Mouse (Mus musculus) embryo, embryonic 10.5 days (tissue): ENCODE results near the gene Bhlhe40.

Experiments used
- DNase-seq: peaks from one replicate; pipeline ENCODE4 v3.0.0-alpha.2; 2015; ENCODE audit warnings: low spot score

The Bhlhe40 gene

DNA sequence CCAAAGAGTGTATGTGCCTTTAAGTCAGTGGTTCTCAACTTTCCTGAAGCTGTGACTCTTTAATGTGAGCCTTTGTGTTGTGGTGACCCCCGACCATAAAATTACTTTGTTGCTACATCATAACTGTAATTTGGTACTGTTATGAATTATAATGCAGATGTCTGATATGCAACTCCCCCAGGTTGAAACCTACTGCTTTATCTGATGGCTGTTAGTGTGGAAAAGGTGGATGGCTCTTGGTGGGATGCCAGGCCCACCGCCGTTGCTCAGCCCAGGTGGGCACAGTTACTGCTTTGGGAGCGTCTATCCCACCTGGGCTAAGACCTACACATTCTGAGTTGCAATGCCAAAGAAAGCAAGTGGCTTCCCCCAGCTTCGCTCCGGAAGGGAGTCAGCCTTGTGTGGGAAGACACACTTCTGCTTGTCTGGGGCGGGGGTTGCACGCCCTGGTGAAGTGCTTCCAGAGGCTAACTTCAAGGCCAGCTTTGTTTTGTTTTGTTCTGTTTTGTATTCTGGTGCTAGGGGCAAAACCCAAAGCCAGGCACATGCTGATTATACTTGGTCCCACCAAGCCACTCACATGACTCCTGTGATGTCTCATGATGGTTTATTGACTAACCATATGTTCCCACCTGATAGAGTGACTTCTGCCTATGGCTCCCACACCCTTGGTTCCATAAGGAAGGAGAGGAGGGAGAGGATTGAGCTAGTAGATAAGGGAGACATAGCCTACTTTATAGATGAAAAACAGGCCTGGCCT, 34.7 kb downstream of the Bhlhe40 start:
- DNase-seq: no peak

DNA sequence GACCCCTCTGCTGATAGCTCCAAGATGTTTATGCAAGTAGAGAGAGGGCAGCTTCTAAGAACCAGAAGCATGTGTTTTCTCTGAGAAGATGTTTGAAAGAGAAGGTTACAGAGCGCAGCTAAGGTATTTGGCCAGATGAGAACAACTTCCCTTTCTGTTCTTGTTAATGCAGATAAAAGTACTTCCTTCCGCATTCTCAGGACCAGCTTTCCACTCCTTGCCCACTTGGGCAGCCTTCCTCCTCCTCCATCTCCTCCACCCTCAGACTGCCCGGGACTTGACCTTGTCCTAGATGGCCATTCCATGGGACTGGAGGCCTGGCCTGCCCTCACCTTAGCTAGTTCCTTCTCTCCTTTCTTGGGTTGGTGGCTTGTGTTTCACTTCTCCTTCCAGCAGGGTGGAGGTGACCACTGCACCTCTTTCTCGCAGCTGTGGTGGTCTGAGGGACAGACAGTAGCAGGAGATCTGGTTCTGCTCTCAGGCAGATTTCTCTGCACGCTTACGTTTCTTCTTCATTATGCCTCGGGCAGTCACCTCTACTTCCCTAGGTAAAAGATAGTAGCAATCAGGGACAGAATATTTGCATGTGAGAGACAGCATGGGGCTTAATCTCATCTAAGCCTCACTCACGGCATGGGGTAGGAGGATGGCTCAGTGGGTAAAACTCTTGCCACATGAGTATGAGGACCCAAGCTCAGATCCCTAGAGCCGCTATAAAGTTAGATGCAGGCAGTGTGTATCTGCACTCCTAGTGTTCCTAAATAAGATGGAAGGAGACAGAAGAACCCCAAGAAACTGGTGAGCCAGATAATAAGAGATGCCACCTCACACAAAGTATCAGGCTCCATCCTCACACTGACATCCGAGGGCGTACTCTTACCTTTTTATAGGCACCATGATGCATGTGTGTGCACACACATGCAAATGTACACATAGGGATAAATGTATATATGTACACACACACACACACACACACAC, 35.7 kb downstream of the Bhlhe40 start:
- no peak for DNase-seq

DNA sequence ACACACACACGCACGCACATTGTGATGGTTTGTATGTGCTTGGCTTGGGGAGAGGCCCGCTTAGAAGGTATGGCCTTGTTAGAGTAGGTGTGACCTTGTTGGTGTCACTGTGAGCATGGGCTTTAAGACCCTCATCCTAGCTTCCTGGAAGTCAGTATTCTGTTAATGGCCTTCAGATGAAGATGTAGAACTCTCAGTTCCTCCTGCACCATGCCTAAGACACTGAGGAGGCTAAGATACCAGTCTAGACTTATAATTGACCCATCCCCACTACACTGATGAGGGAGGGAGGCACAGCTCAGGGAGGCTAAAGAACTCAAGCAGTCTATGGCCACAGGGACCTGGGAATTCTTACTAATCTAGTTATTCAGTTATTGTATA, 36.4 kb downstream of the Bhlhe40 start:
- no peak for DNase-seq

DNA sequence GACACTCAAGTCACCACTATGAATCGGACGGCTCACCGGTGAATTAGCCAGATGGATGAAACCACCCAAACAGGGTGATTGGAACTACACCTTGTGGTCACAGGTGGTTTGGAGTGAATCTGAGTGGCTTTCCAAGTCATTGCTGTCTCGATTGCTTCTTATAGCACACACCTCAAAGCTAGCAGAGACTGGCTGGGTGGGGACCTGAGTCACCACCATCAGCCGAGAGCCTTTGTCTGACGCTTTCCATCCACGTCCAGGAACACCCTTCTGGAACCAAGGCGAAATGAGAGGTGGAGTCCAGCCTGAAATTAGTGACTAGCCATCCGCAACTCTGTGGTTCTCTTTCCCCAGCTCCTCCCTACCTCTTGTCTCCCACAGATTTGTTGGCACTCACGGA, 36.9 kb downstream of the Bhlhe40 start:
- no peak for DNase-seq

DNA sequence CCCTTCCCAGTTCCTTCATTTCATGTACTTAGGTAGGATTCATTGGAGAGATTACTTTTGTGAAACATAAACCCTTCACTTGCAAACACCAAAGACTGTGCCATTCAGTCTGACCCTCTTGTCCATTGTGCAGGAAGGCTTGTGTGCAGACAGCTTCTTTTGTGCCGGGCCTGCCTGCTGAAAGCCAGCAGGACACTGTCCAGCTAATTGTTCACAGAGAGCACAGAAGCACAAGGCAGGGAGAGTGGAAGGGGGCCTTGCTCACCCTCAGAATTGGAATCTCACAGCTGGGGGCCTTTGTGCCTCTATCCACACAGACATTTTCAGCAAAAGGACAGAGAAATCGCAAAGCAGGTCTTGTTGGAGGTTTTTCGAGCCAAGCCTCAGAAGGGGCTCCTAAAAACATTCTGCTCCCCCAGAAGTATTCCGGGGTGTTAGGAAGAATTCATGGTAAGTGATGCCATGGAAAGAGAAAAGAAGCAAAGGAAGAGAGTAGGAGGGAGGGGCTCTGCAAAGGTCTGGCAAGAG, 38.0 kb downstream of the Bhlhe40 start:
- DNase-seq: peak; percentile 66

DNA sequence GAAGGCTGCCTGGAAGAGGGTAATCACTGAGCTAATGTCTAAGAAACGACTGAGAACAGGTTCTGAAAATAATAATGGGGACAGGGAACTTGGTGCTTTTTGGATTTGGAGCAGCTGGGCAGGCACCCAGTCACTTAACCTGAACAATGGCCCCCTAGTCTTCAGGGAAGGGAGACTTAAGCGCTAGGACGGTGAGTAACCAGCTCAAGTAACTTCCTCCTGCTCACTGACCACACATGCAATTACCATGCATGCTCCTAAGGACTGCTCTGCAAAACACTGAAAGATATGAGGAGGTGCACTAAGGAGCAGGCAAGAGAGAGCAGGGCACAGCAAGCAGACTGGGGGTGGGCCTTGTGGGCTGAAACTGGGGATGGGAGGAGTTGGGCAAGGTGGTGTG, 39.2 kb downstream of the Bhlhe40 start:
- no peak for DNase-seq

DNA sequence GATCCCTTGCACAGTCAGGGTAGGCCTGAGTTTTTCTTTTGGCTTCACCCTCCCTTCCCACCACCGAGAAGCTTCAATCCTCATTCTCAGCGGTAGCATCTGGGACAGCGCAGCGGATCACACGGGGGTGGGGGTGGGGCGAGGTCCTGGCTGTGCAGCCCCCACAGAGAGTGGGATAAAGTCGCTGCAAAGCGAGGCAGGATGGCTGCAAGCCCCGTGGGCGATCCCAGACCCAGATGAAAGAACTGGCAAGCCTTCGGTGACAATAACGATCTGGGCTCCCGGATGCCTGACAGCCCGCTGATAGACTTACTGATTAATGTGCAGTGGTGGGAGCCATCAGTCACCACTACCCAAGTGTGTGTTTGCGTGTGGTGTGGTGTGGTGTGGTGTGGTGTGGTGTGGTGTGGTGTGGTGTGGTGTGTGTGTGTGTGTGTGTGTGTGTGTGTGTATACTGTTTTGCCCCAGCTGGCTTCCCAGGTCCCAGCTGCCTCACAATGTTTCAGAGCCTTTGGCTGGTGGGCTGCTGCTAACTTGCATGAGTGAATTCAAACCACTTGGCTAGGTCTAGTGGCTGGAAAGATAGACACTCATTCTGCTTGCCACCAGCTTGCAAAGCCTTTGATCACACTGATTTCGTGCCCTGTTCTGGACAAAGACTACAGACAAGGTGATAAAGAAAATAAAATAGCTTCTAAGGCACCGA, 40.4 kb downstream of the Bhlhe40 start:
- DNase-seq: peak; percentile 24

DNA sequence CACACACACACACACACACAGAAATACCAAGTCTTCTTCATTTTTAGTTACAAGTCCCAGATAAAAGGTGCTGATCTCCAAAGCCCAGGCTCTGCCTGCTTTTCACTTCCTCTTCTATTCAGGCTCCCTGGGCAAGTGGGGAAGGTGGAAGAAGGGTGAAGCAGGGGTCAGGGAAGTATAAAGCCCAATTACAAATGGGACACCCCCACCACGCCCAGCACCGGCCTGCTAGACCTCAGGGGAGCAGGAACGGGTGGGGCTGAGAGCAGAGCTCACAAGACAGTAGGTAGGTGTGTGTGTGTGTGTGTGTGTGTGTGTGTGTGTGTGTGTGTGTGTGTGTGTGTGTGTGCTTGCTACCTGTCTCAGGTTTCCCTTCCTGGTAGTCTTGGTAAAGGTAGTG, 42.2 kb downstream of the Bhlhe40 start:
- DNase-seq: no peak

DNA sequence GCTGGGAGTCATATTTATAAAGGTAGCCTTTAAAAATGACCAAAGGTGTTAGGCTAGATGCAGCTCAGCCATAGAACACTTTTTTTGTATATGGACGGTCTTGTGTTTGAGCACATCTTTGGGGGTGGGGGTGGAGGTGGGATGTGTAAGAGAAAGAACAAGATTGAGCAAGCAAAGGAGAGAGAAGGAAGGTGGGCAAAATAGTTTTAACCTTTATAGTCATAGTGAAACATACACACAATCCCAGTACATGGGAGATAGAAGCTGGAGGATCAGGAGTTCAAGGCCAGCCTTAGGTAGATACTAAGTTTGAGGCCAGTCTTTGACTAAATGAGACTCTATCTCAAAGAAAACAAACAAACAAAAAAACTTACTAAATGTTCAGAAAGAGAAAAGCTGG, 42.7 kb downstream of the Bhlhe40 start:
- no peak for DNase-seq

DNA sequence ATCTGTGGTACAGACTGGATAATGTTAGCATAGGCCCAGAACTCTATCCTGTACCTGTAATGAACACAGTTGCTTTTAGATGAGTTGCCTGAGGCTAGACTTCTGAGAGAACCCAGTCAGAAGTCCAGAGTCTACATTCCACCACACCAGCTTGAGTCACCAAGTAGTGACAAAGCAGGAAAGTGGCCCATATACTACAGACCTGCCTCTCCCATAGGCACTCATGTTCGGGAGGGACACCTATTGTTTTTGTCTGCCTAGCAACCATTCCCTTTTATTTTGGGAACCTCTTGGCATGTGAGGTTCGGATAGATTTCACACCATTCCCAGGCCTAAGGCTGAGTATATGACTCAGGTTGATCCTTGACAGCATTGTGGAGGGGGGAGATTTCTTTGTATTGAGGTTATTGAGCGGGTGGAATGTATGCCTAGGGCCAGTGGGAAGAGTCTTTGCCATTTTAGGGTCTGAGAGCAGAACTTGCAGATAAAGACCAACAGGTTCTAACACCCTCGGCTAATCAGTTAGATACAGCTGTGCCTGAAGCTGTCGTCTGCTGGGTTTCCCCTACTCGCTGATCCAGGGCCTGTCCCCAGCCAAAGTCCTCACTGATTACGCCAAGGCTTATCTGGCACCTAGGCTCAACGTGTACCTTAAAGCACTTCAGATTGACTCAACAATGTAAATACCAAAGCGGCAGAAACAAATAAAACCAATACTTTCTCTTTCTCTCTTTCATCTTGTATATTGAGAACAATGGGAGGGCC, 44.1 kb downstream of the Bhlhe40 start:
- no peak for DNase-seq

DNA sequence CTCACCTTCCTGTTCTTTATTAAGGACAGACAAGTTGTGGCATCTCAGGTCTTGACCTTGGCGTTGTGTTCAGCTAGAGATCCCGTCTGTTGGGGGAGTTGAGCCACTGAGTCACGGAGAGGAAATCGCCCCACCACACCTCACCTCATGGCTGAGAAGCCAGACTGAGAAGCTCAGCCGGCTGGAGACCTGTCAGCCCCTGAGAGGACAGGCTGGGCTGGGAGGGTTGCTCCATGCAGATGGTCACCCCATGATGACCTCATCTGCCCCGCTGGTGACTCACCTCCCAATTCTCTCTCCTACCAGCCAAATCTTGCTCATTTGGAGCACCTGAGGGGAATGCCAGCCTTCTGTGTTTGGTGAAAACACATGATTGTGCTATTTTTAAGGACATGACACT, 45.5 kb downstream of the Bhlhe40 start:
- DNase-seq: no peak

DNA sequence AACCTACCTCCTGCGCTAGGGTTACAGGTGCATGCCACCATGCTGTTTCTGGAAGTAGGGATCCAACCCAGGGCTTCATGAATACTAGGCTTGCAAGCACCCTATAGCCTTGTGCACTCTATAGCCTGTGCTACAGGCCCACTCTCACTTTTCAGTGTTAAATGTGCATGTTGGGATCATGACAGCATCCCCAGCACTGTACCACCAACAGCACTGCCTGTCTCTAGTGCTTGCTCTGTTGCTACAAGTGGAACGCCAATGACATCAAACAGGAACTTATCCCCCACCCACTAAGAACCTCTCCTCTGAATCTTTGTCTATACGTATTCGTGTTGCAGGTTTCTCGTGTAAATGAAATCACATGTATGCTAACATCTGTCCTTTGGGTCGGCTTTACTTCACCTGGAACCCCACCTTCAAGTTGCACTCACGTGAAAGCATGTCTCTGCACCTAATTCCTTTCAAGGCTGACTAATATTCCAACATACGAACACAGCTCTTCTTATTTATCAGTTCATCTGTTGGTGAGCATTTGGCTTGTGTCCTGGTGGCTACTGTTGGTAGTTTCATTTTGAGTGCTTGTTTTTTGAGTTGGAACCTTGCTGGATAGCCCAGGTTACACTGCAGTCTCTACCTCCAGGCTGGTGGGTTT, 46.7 kb downstream of the Bhlhe40 start:
- DNase-seq: no peak

DNA sequence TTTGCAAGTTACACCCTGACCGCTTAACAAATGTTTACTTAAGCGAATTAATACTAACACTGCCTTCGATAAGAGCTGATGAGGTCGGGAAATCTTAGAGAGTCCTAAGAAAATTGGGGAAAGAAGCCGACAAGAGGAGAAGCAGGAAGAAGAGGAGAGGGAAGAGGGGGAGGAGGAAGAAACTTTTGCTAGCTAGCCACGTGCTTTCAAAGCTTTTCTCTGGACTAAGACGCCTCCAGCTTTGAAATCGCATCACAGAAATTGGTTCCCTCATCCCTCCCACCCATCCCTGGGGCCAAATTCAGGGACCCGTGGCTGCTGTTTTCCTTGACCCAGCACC, 48.7 kb downstream of the Bhlhe40 start:
- DNase-seq: no peak

DNA sequence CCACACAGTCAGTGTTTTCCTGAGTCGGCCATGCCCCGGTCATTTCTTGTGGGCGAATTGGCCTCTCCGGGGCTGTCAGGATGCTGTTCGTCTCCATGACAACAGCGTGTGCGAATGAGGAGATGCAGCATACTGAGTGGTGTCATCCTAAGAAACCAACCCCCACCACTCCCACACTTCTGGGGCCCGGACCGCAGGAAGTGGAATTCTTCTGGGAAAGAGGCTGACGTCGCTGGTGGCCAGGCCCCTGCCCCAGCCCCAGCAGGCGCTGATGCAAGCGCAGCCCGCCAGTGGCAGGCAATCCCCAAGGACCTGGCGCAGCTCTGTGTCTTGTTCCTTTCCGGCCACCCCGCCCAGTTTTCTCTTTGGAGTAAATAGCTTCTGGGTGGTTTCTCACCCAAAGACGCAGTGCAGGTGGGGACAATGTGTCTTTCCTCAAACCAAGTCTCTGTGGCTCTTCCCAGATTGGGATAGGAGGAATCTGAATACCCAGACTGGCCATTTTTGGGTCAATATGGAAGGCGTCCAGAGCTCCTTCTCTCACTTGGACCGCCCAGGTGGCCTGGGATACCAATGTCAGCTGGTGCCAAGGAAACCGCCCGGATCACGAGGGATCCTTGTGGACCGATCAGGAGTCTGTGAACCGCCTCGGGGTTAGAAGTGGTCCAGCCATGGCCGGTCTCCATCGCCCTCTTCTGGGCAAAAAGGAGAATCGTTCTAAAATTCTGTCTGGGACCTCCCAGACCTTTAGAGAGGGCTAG, 49.2 kb downstream of the Bhlhe40 start:
- DNase-seq: peak; percentile 92

DNA sequence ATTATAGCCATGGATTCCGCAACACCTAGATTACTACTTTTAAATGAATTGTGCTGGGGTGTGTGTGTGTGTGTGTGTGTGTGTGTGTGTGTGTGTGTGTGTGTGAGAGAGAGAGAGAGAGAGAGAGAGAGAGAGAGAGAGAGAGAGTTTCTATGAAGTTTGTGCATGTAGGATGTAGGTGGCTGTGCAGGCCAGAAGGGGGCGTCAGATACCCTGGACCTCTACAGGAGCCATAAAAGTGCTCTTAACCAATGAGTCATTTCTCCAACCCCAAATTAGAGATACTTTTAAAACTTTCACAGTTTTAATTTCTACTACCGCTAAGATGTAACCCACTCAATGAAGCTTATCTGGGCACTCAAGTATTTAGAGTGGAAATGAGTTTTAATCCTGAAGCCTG, 50.2 kb downstream of the Bhlhe40 start:
- DNase-seq: no peak

DNA sequence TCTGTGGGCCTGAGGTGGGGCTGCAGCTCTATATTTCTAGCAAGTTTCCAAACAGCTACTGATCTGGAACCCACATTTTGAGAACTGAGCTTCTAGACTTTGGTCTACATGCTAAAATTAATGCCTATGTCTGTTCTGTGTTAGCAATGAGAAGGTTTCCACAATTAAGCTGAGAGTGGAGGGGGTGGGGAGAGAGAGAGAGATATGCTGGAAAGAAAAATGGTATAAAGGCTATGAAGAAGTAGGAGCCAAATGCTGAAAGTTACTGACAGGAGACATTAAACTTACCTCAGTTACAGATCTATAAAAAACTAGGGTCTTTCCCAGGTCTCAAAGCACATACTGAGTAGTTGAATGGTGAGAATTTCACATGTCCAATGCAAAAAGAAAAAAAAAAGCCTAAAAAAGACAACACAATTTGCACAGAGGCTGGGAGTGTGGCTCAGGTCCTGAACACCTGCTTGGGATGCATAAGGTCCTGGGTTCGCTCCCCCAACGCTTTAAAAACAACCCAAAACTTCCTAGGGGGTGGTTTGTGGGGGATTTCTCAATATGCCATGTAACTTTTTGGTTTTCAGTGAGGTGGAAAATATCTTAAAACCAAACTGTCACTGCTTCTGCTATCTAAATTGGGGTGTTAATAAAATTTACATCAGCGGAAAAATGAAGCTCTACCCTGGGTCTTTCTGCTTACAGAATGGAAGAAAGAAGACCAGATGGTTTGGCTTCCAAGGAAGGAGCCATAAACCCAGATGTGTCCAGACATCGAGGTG, 50.9 kb downstream of the Bhlhe40 start:
- DNase-seq: no peak

DNA sequence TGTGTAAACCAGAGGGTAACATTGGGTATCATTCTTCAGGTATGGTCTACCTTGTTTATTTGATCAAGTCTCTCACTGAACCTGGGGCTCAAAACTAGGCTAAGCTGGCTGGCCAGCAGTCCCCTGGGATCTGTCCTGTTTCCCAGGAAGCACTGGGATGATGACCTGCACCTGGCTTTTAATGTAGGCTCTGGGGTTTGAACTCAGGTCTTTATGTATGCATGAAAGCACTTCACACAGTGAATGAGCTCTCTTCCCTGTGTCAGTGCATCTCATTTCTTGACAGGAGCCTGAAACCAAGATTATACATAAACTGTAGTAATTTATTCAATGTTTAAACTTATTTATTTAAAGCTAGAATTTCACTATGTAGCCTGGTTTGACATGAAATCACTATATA, 51.7 kb downstream of the Bhlhe40 start:
- no peak for DNase-seq

DNA sequence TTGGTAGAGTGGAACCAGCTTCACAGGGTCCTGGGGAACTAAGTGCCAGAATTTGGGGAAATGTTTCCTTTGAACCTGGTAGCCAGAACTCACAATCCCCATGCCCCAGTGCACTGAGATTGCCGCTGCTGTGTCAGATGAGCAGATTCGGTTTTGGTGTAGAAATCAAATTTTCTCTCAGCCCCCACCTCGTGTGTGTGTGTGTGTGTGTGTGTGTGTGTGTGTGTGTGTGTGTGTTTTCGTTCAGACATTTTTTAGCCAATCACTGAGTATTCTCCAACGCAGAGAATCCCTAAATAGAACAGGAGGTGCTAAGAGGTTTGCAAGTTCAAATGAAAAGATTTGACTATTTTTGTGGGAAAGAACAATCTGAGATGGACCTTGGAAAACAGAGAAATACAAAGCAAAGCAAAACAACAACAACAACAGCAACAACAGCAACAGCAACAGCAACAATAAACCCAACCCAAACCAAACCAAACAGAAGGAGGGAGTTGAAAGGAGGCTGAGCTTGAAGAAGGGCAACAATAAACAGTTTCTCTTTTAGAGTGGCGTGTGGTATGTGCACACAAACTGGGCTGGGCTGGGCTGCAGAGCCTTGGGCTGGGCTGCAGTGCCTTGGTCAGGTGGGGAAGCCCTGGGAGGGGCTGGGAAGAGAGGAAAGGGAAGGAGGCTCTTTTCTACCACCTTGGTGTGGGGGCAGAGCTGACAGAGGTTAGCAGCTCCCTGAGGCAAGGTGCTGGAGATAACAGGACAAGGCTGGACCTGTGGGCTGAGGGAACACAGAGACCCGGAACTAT, 52.9 kb downstream of the Bhlhe40 start:
- no peak for DNase-seq
